Mouse (Mus musculus): ENCODE results near the gene Ibsp. TPM values are rescaled to one million over a fixed set of nuclear protein-coding genes. Genes with fewer than 3 reads are reported as not detected.
A peak's percentile ranks its signal among the peaks of the same experiment; 100 is the strongest.

Gene Ibsp
- polyA plus RNA-seq (2015; fragmentation: Nextera tagmentation; extraction: Ambion mirVana), result 4.6 and 5.1 TPM in 2 replicates

- no peaks in the 10 kb centered on the region for H3K36me3 ChIP-seq
- H3K4me1 ChIP-seq, result no peaks in the 10 kb centered on the region
- no peak within 1 kb of the TSS for H3K9ac ChIP-seq
- H3K27ac ChIP-seq, result no peak within 1 kb of the TSS
- no peak within 1 kb of the TSS for H3K4me3 ChIP-seq
- 35% methylated on average over 6 of the region's 6 CpGs for WGBS
- no peak within 1 kb of the TSS for H3K4me2 ChIP-seq
- no peaks in the 10 kb centered on the region for H3K9me3 ChIP-seq
- no peaks in the 10 kb centered on the region for H3K27me3 ChIP-seq
- ATAC-seq (ENCODE audit: borderline replicate concordance, extremely low read depth, low FRiP score, low TSS enrichment), result no peak
These were observed at the start of gene Ibsp for GRCm38 (mm10) chr5:104298994-104299393. TSS of gene Ibsp (plus strand) at chr5:104299171.

- H3K9me3 ChIP-seq, result no peaks in the 10 kb centered on the region
- H3K4me3 ChIP-seq, result no peak overlapping the region
- ATAC-seq (ENCODE audit: borderline replicate concordance, extremely low read depth, low FRiP score, low TSS enrichment), result no peak
- no peaks in the 10 kb centered on the region for H3K36me3 ChIP-seq
- no peaks in the 10 kb centered on the region for H3K27me3 ChIP-seq
- 74% methylated on average over 5 of the region's 5 CpGs for WGBS
- H3K4me1 ChIP-seq, result no peaks in the 10 kb centered on the region
- no peak overlapping the region for H3K27ac ChIP-seq
- H3K9ac ChIP-seq, result no peak overlapping the region
- no peak overlapping the region for H3K4me2 ChIP-seq
These were observed 47.2 kb upstream of the Ibsp start for GRCm38 (mm10) chr5:104251811-104252210.

GRCm38 (mm10) chr5:104256585-104256984, 42.4 kb upstream of the Ibsp start:
- Histone ChIP-seq H3K9me3 (no peaks in the 10 kb centered on the region), H3K27me3 (no peaks in the 10 kb centered on the region), H3K4me1 (no peaks in the 10 kb centered on the region), H3K9ac (no peak overlapping the region), H3K27ac (no peak overlapping the region), H3K4me2 (no peak overlapping the region), H3K36me3 (no peaks in the 10 kb centered on the region), H3K4me3 (no peak overlapping the region)
- WGBS, result 67% methylated on average over 3 of the region's 3 CpGs
- ATAC-seq (ENCODE audit: borderline replicate concordance, extremely low read depth, low FRiP score, low TSS enrichment), result no peak

GRCm38 (mm10) chr5:104261908-104262461, 37.0 kb upstream of the Ibsp start:
- 27% methylated on average over 4 of the region's 4 CpGs for WGBS
- H3K9me3 ChIP-seq, result no peaks in the 10 kb centered on the region
- H3K27ac ChIP-seq, result no peak overlapping the region
- H3K4me1 ChIP-seq, result no peaks in the 10 kb centered on the region
- no peak overlapping the region for H3K4me2 ChIP-seq
- no peaks in the 10 kb centered on the region for H3K36me3 ChIP-seq
- H3K9ac ChIP-seq, result no peak overlapping the region
- peak; percentile 94 for ATAC-seq (ENCODE audit: borderline replicate concordance, extremely low read depth, low FRiP score, low TSS enrichment)
- no peak overlapping the region for H3K4me3 ChIP-seq
- H3K27me3 ChIP-seq, result no peaks in the 10 kb centered on the region

- no peak for ATAC-seq (ENCODE audit: borderline replicate concordance, extremely low read depth, low FRiP score, low TSS enrichment)
- Histone ChIP-seq H3K9me3 (no peaks in the 10 kb centered on the region), H3K4me3 (no peak overlapping the region), H3K9ac (no peak overlapping the region), H3K4me2 (no peak overlapping the region), H3K27ac (no peak overlapping the region), H3K27me3 (no peaks in the 10 kb centered on the region), H3K4me1 (no peaks in the 10 kb centered on the region), H3K36me3 (no peaks in the 10 kb centered on the region)
- WGBS, result 92% methylated on average over 13 of the region's 13 CpGs
These were observed 35.8 kb upstream of the Ibsp start for GRCm38 (mm10) chr5:104263014-104263776.

GRCm38 (mm10) chr5:104294201-104294600, 4.8 kb upstream of the Ibsp start:
- Histone ChIP-seq H3K4me3 (no peak overlapping the region), H3K4me1 (no peaks in the 10 kb centered on the region), H3K27me3 (no peaks in the 10 kb centered on the region), H3K4me2 (no peak overlapping the region), H3K36me3 (no peaks in the 10 kb centered on the region), H3K27ac (no peak overlapping the region), H3K9ac (no peak overlapping the region), H3K9me3 (no peaks in the 10 kb centered on the region)
- WGBS, result 70% methylated on average over 6 of the region's 6 CpGs
- ATAC-seq (ENCODE audit: borderline replicate concordance, extremely low read depth, low FRiP score, low TSS enrichment), result no peak

GRCm38 (mm10) chr5:104314073-104314472, 15.1 kb downstream of the Ibsp start:
- H3K27ac ChIP-seq, result no peak overlapping the region
- H3K4me2 ChIP-seq, result no peak overlapping the region
- no peak for ATAC-seq (ENCODE audit: borderline replicate concordance, extremely low read depth, low FRiP score, low TSS enrichment)
- H3K36me3 ChIP-seq, result no peaks in the 10 kb centered on the region
- 33% methylated on average over 1 of the region's 1 CpGs for WGBS
- H3K9me3 ChIP-seq, result no peaks in the 10 kb centered on the region
- no peak overlapping the region for H3K9ac ChIP-seq
- H3K27me3 ChIP-seq, result no peaks in the 10 kb centered on the region
- no peak overlapping the region for H3K4me3 ChIP-seq
- H3K4me1 ChIP-seq, result no peaks in the 10 kb centered on the region

GRCm38 (mm10) chr5:104325029-104325428, 26.1 kb downstream of the Ibsp start, which contains the start of gene Mepe:
TSS of gene Mepe (plus strand) at chr5:104325329.
- Histone ChIP-seq H3K4me2 (no peak within 1 kb of the TSS), H3K4me1 (no peaks in the 10 kb centered on the region), H3K27me3 (no peaks in the 10 kb centered on the region), H3K9me3 (no peaks in the 10 kb centered on the region), H3K27ac (no peak within 1 kb of the TSS), H3K9ac (no peak within 1 kb of the TSS), H3K4me3 (no peak within 1 kb of the TSS), H3K36me3 (no peaks in the 10 kb centered on the region)
- WGBS, result 85% methylated on average over 6 of the region's 6 CpGs
- no peak for ATAC-seq (ENCODE audit: borderline replicate concordance, extremely low read depth, low FRiP score, low TSS enrichment)

- Histone ChIP-seq H3K27ac (no peak overlapping the region), H3K27me3 (no peaks in the 10 kb centered on the region), H3K36me3 (no peaks in the 10 kb centered on the region), H3K4me2 (no peak overlapping the region), H3K4me1 (no peaks in the 10 kb centered on the region), H3K9me3 (no peaks in the 10 kb centered on the region), H3K4me3 (no peak overlapping the region), H3K9ac (no peak overlapping the region)
- 52% methylated on average over 4 of the region's 4 CpGs for WGBS
- ATAC-seq (ENCODE audit: borderline replicate concordance, extremely low read depth, low FRiP score, low TSS enrichment), result no peak
These were observed 27.9 kb downstream of the Ibsp start for GRCm38 (mm10) chr5:104326884-104327283.

GRCm38 (mm10) chr5:104327389-104327788, 28.4 kb downstream of the Ibsp start:
- H3K27me3 ChIP-seq, result no peaks in the 10 kb centered on the region
- H3K9me3 ChIP-seq, result no peaks in the 10 kb centered on the region
- ATAC-seq (ENCODE audit: borderline replicate concordance, extremely low read depth, low FRiP score, low TSS enrichment), result no peak
- H3K36me3 ChIP-seq, result no peaks in the 10 kb centered on the region
- H3K27ac ChIP-seq, result no peak overlapping the region
- H3K9ac ChIP-seq, result no peak overlapping the region
- H3K4me2 ChIP-seq, result no peak overlapping the region
- WGBS, result 67% methylated on average over 8 of the region's 8 CpGs
- no peaks in the 10 kb centered on the region for H3K4me1 ChIP-seq
- H3K4me3 ChIP-seq, result no peak overlapping the region

- H3K27me3 ChIP-seq, result no peaks in the 10 kb centered on the region
These were observed 28.9 kb downstream of the Ibsp start for GRCm38 (mm10) chr5:104327876-104328275.

GRCm38 (mm10) chr5:104328317-104328850, 29.4 kb downstream of the Ibsp start:
- H3K4me2 ChIP-seq, result no peak overlapping the region
- H3K27ac ChIP-seq, result no peak overlapping the region
- no peaks in the 10 kb centered on the region for H3K27me3 ChIP-seq
- no peak overlapping the region for H3K4me3 ChIP-seq
- WGBS, result 69% methylated on average over 4 of the region's 4 CpGs
- H3K9ac ChIP-seq, result no peak overlapping the region
- peaks cover 8% of the 10 kb centered on the region for H3K4me1 ChIP-seq
- no peaks in the 10 kb centered on the region for H3K9me3 ChIP-seq
- no peaks in the 10 kb centered on the region for H3K36me3 ChIP-seq
- ATAC-seq (ENCODE audit: borderline replicate concordance, extremely low read depth, low FRiP score, low TSS enrichment), result peak; percentile 39; the same call in 1 of the 2 replicates

More at GRCm38 (mm10) chr5:104327876-104328275, 28.9 kb downstream of the Ibsp start:
- H3K4me3 ChIP-seq, result no peak overlapping the region
- H3K4me2 ChIP-seq, result no peak overlapping the region
- ATAC-seq (ENCODE audit: borderline replicate concordance, extremely low read depth, low FRiP score, low TSS enrichment), result no peak
- H3K36me3 ChIP-seq, result no peaks in the 10 kb centered on the region
- H3K4me1 ChIP-seq, result peaks cover 3% of the 10 kb centered on the region
- H3K27ac ChIP-seq, result no peak overlapping the region
- H3K9me3 ChIP-seq, result no peaks in the 10 kb centered on the region
- no peak overlapping the region for H3K9ac ChIP-seq
